Mouse (Mus musculus): ENCODE results near the gene Sephs2. TPM values are rescaled to one million over a fixed set of nuclear protein-coding genes. Genes with fewer than 3 reads are reported as not detected.
"Not testable (repeated sequence)": the region's sequence is repeated elsewhere in the genome, so short reads cannot be mapped to it uniquely, and the experiment has no call there.

The Sephs2 gene
- polyA plus RNA-seq, 1 experiment from 2014 or later = 97.3 TPM

- H3K4me2 ChIP-seq (replicated peaks; ENCODE audit: low read depth, low read length) = peak overlapping the region; percentile 89
- WGBS = 75% methylated on average over 6 of the region's 6 CpGs
- H3K4me3 ChIP-seq (ENCODE audit: low read depth, low read length) = peak overlapping the region; percentile 54
- 0 out of 2 replicates have a peak, but pooled peaks cover 6% of the 10 kb centered on the region for H3K4me1 ChIP-seq (ENCODE audit: control insufficient read depth, insufficient read depth, low read length)
- H3K9me3 ChIP-seq (ENCODE audit: control insufficient read depth, low read depth, low read length) = no peaks in the 10 kb centered on the region
- H3K36me3 ChIP-seq (ENCODE audit: control insufficient read depth, insufficient read depth, low read length) = peaks cover 32% of the 10 kb centered on the region
- H3K27ac ChIP-seq (ENCODE audit: low read length) = peak overlapping the region; percentile 85
- H3K9ac ChIP-seq (replicated peaks; ENCODE audit: low read depth, low read length) = peak overlapping the region; percentile 48
- no peak for ATAC-seq (ENCODE audit: insufficient number of reproducible peaks, insufficient read depth, low FRiP score, low read depth)
- H3K27me3 ChIP-seq (ENCODE audit: control insufficient read depth, insufficient read depth, low read length) = no peaks in the 10 kb centered on the region
Measured at GRCm38 (mm10) chr7:127253341-127253740, 20.5 kb downstream of the Sephs2 start.

- Histone ChIP-seq H3K27ac (ENCODE audit: low read length) (no peak overlapping the region), H3K36me3 (ENCODE audit: control insufficient read depth, insufficient read depth, low read length) (peaks cover 31% of the 10 kb centered on the region), H3K4me2 (replicated peaks; ENCODE audit: low read depth, low read length) (no peak overlapping the region), H3K4me3 (ENCODE audit: low read depth, low read length) (no peak overlapping the region), H3K9me3 (ENCODE audit: control insufficient read depth, low read depth, low read length) (no peaks in the 10 kb centered on the region), H3K4me1 (ENCODE audit: control insufficient read depth, insufficient read depth, low read length) (0 out of 2 replicates have a peak, but pooled peaks cover 6% of the 10 kb centered on the region), H3K27me3 (ENCODE audit: control insufficient read depth, insufficient read depth, low read length) (no peaks in the 10 kb centered on the region), H3K9ac (replicated peaks; ENCODE audit: low read depth, low read length) (no peak overlapping the region)
- no peak for ATAC-seq (ENCODE audit: insufficient number of reproducible peaks, insufficient read depth, low FRiP score, low read depth)
- WGBS = 83% methylated on average over 2 of the region's 2 CpGs
Measured at GRCm38 (mm10) chr7:127252414-127252813, 21.4 kb downstream of the Sephs2 start.

GRCm38 (mm10) chr7:127250511-127250910, 23.3 kb downstream of the Sephs2 start:
- H3K27ac ChIP-seq (ENCODE audit: low read length); H3K9me3 ChIP-seq (ENCODE audit: control insufficient read depth, low read depth, low read length); H3K4me2 ChIP-seq (replicated peaks; ENCODE audit: low read depth, low read length); H3K27me3 ChIP-seq (ENCODE audit: control insufficient read depth, insufficient read depth, low read length); H3K4me3 ChIP-seq (ENCODE audit: low read depth, low read length); H3K9ac ChIP-seq (replicated peaks; ENCODE audit: low read depth, low read length); ATAC-seq (ENCODE audit: insufficient number of reproducible peaks, insufficient read depth, low FRiP score, low read depth): not testable (repeated sequence)
- Histone ChIP-seq H3K36me3 (ENCODE audit: control insufficient read depth, insufficient read depth, low read length) (peaks cover 39% of the 10 kb centered on the region), H3K4me1 (ENCODE audit: control insufficient read depth, insufficient read depth, low read length) (peaks cover 15% of the 10 kb centered on the region)
- WGBS = 92% methylated on average over 8 of the region's 8 CpGs

- peaks cover 24% of the 10 kb centered on the region for H3K36me3 ChIP-seq (ENCODE audit: control insufficient read depth, insufficient read depth, low read length)
- H3K27ac ChIP-seq (ENCODE audit: low read length) = peak overlapping the region; percentile 94
- peaks cover 20% of the 10 kb centered on the region for H3K4me1 ChIP-seq (ENCODE audit: control insufficient read depth, insufficient read depth, low read length)
- 10% methylated on average over 30 of the region's 33 CpGs for WGBS
- ATAC-seq (ENCODE audit: insufficient number of reproducible peaks, insufficient read depth, low FRiP score, low read depth) = peak; percentile 70
- H3K9ac ChIP-seq (replicated peaks; ENCODE audit: low read depth, low read length) = peak overlapping the region; percentile 86
- no peaks in the 10 kb centered on the region for H3K27me3 ChIP-seq (ENCODE audit: control insufficient read depth, insufficient read depth, low read length)
- peak overlapping the region; percentile 77 for H3K4me2 ChIP-seq (replicated peaks; ENCODE audit: low read depth, low read length)
- no peaks in the 10 kb centered on the region for H3K9me3 ChIP-seq (ENCODE audit: control insufficient read depth, low read depth, low read length)
- peak overlapping the region; percentile 85 for H3K4me3 ChIP-seq (ENCODE audit: low read depth, low read length)
Measured at GRCm38 (mm10) chr7:127244658-127245510, 29.0 kb downstream of the Sephs2 start.

GRCm38 (mm10) chr7:127243870-127244657, 29.8 kb downstream of the Sephs2 start, which contains the start of gene Zfp771:
Gene Zfp771 (plus strand): TSS chr7:127244274.
- WGBS = under 1% methylated on average over 56 of the region's 56 CpGs
- Histone ChIP-seq H3K9ac (replicated peaks; ENCODE audit: low read depth, low read length) (peak within 1 kb of the TSS; percentile 86), H3K4me3 (ENCODE audit: low read depth, low read length) (peak within 1 kb of the TSS; percentile 85), H3K4me1 (ENCODE audit: control insufficient read depth, insufficient read depth, low read length) (peaks cover 20% of the 10 kb centered on the region), H3K36me3 (ENCODE audit: control insufficient read depth, insufficient read depth, low read length) (peaks cover 17% of the 10 kb centered on the region), H3K9me3 (ENCODE audit: control insufficient read depth, low read depth, low read length) (no peaks in the 10 kb centered on the region), H3K4me2 (replicated peaks; ENCODE audit: low read depth, low read length) (peak within 1 kb of the TSS; percentile 77), H3K27ac (ENCODE audit: low read length) (peak within 1 kb of the TSS; percentile 94), H3K27me3 (ENCODE audit: control insufficient read depth, insufficient read depth, low read length) (no peaks in the 10 kb centered on the region)
- ATAC-seq (ENCODE audit: insufficient number of reproducible peaks, insufficient read depth, low FRiP score, low read depth) = peak; percentile 98

- H3K4me3 ChIP-seq (ENCODE audit: low read depth, low read length) = peak overlapping the region; percentile 85
- H3K4me2 ChIP-seq (replicated peaks; ENCODE audit: low read depth, low read length) = peak overlapping the region; percentile 77
- H3K4me1 ChIP-seq (ENCODE audit: control insufficient read depth, insufficient read depth, low read length) = peaks cover 20% of the 10 kb centered on the region
- peaks cover 20% of the 10 kb centered on the region for H3K36me3 ChIP-seq (ENCODE audit: control insufficient read depth, insufficient read depth, low read length)
- H3K9ac ChIP-seq (replicated peaks; ENCODE audit: low read depth, low read length) = peak overlapping the region; percentile 86
- peak overlapping the region; percentile 94 for H3K27ac ChIP-seq (ENCODE audit: low read length)
- no peak for ATAC-seq (ENCODE audit: insufficient number of reproducible peaks, insufficient read depth, low FRiP score, low read depth)
- H3K27me3 ChIP-seq (ENCODE audit: control insufficient read depth, insufficient read depth, low read length) = no peaks in the 10 kb centered on the region
- WGBS = 37% methylated on average over 2 of the region's 2 CpGs
- H3K9me3 ChIP-seq (ENCODE audit: control insufficient read depth, low read depth, low read length) = no peaks in the 10 kb centered on the region
Measured at GRCm38 (mm10) chr7:127243361-127243867, 30.4 kb downstream of the Sephs2 start.

- no peak overlapping the region for H3K4me2 ChIP-seq (replicated peaks; ENCODE audit: low read depth, low read length)
- peaks cover 55% of the 10 kb centered on the region for H3K36me3 ChIP-seq (ENCODE audit: control insufficient read depth, insufficient read depth, low read length)
Measured at GRCm38 (mm10) chr7:127234777-127235176, 39.1 kb downstream of the Sephs2 start.

GRCm38 (mm10) chr7:127233765-127234164, 40.1 kb downstream of the Sephs2 start:
- H3K9ac ChIP-seq (replicated peaks; ENCODE audit: low read depth, low read length) = peak overlapping the region; percentile 74
- no peaks in the 10 kb centered on the region for H3K27me3 ChIP-seq (ENCODE audit: control insufficient read depth, insufficient read depth, low read length)
- H3K9me3 ChIP-seq (ENCODE audit: control insufficient read depth, low read depth, low read length) = no peaks in the 10 kb centered on the region
- H3K4me2 ChIP-seq (replicated peaks; ENCODE audit: low read depth, low read length) = peak overlapping the region; percentile 45
- 2% methylated on average over 9 of the region's 9 CpGs for WGBS
- peak overlapping the region; percentile 98 for H3K27ac ChIP-seq (ENCODE audit: low read length)
- peak overlapping the region; percentile 74 for H3K4me3 ChIP-seq (ENCODE audit: low read depth, low read length)
- peaks cover 60% of the 10 kb centered on the region for H3K36me3 ChIP-seq (ENCODE audit: control insufficient read depth, insufficient read depth, low read length)
- no peak for ATAC-seq (ENCODE audit: insufficient number of reproducible peaks, insufficient read depth, low FRiP score, low read depth)
- peaks cover 22% of the 10 kb centered on the region; the same call in 1 of the 2 replicates for H3K4me1 ChIP-seq (ENCODE audit: control insufficient read depth, insufficient read depth, low read length)

More at GRCm38 (mm10) chr7:127234777-127235176, 39.1 kb downstream of the Sephs2 start:
- 97% methylated on average over 2 of the region's 2 CpGs for WGBS
- no peak for ATAC-seq (ENCODE audit: insufficient number of reproducible peaks, insufficient read depth, low FRiP score, low read depth)
- Histone ChIP-seq H3K9ac (replicated peaks; ENCODE audit: low read depth, low read length) (no peak overlapping the region), H3K4me3 (ENCODE audit: low read depth, low read length) (no peak overlapping the region), H3K27ac (ENCODE audit: low read length) (no peak overlapping the region), H3K4me1 (ENCODE audit: control insufficient read depth, insufficient read depth, low read length) (peaks cover 22% of the 10 kb centered on the region; the same call in 1 of the 2 replicates), H3K9me3 (ENCODE audit: control insufficient read depth, low read depth, low read length) (no peaks in the 10 kb centered on the region), H3K27me3 (ENCODE audit: control insufficient read depth, insufficient read depth, low read length) (no peaks in the 10 kb centered on the region)
